Mouse (Mus musculus): ENCODE measurements around the gene Smim24. TPM values are rescaled to one million over a fixed set of nuclear protein-coding genes. Genes with fewer than 3 reads are reported as not detected.

The Smim24 gene
- total RNA-seq (2021), result 1 to 10 TPM; 1.5 to 2.3 TPM

DNA sequence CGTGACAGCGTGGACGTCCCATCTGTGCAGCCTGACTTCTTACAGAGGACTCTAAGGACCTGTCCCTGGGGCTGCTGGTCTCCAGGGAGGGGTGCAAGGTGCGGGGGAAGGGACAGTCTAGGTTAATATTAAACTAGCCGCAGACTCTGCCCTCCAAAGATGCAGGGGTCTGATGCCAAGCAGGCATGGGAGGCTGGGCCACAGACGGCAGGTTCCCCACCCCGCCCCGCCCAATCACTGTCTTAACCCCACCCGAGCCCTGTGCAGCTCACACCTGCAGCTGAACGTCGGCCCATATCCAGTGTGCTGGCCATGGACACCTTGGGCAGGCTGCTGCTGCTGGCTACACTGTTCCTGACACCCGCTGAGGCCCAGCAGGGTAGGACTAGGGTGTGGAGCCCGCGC, at the start of gene Smim24:
Gene Smim24, plus strand, starts transcription at position 271 of the 405 bp plus-strand sequence.
- DNase-seq, result no peak

DNA sequence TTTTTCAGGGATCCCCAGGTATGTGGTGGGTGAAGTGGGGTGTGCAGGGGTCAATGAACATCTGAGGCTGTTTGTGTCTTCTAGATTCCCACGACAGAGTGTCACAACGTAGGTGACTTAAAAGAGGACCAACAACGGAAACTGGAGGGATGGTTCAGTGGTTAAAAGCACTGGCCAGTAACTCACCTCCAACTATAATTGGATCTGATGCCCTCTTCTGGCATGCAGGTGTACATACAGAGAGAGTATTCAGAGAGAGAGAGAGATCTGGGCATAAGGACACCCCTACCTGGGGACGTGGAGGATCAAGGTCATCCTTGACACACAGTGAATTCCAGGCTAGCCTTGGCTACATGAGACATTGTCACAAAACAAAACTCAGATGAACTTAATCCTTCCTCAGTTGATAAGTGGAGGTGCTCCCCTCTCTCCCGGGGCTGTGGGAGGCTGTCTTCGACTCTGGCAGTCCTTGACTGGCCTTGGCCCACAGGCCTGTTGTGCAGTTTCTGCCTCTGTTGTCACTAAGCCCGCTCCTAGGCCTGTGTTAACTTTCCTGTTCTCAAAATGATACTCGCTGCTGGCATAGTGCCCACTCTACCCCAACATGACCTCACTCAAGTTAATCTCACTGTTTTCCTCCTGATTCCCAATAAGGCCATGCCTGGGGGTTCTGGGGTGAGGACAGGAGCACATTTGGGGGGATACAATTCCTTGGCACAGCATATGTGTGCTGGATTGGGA, 48.3 kb upstream of the Smim24 start:
- intact Hi-C loops (cut with DNase I), result loop anchor here (10.0 kb wide), 1 partner anchor 150 kb away; no protein-coding TSS in a partner anchor
- DNase-seq, result no peak

More for the DNA sequence above, at the start of gene Smim24:
- intact Hi-C loops (cut with DNase I), result loop anchor here (5.0 kb wide), 1 partner anchor 50 kb away; no protein-coding TSS in a partner anchor

DNA sequence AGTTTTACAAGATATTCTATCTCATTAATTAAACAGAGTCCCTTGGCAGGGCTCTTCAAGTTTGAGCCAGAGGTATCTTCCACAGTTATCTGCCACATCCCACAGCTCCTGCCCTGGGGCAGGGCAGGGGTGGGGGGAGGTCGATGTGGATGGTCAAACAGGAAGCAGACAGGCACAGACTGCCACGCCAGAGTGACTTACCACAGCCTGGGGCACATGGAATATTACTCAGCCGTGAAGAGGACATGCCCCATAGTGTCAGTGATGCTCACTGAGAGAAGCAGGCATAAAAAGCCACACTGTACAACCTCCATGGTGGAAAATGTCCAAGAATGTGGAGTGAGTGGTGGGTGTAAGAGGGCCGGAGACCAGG, 47.7 kb upstream of the Smim24 start:
- intact Hi-C loops (cut with DNase I), result loop anchor here (10.0 kb wide), 1 partner anchor 150 kb away; no protein-coding TSS in a partner anchor
- no peak for DNase-seq

DNA sequence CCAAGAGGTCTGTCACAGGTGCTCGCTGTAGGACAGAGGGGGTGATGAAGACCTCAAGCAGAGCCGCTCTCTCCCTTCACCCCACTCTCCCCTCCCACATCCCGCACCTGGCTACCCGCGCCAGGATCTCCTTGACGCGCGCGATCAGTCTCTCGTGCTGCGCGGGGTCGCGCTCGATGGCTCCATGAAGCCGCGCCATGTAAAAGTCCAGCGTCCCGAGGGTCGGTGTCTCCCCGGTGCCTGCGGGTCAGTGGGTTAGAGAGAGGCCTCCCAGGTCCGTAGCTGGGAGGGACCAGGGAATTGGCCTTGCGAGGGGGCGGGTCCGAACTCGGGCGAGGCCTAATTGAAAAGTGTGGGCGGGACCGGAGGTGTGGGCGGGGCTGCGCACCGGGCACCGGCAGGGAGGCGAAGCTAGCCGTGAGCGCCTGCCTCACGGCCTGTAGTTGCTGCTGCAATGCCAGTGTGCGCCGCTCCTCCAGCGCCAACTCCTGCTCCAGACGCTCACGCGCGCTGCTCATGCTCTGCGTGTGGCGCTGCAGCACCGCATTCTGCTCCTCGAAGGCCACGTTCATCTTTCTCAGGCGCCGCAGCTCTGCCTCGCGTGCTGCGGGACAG, 46.3 kb upstream of the Smim24 start:
- peak; percentile 53 for DNase-seq
- intact Hi-C loops (cut with DNase I), result loop anchor here (10.0 kb wide), 1 partner anchor 152 kb away; no protein-coding TSS in a partner anchor

DNA sequence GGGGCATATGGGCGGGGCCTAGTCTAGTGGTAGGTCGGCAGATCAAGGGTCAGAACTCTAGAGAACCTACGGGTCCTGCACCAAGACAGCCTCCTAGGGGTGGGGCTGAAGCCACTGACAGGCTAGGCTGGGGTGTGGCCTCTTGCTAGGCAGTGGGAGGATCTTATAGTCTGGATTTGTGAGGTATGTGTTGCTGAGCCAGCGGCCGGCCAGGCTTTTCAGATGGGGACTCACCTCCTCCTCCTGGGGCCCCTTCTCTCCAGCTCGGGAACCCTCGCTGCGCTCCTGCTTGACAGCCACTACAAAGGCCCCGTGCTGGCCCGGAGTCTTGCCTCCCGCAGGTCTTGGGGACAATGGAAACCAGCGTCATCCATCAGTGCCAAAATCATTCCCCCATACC, 43.7 kb upstream of the Smim24 start:
- no peak for DNase-seq
- intact Hi-C loops (cut with DNase I), result loop anchor here (10.0 kb wide), 1 partner anchor 154 kb away; no protein-coding TSS in a partner anchor

DNA sequence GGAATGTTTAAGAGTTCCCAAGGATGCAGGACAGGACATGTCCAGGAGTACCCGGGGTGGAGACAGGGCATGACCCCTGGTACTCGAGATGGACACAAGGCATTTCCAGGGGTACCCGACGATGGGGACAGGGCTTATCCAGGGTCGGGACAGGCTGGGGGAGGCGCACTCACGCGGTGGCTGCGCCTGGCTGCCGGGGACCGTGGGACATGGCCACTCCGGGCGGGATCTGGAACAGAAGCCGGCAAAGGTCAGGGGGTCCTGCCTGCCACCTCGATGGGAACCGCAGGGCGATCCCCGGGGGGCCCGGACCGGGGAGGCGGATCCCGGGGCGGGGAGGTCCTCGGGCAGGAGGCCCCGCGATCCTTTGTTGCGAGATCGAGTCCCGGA, 42.9 kb upstream of the Smim24 start:
- intact Hi-C loops (cut with DNase I), result loop anchor here (5.0 to 10.0 kb wide), 2 partner anchors 63 to 155 kb away; no protein-coding TSS in a partner anchor

DNA sequence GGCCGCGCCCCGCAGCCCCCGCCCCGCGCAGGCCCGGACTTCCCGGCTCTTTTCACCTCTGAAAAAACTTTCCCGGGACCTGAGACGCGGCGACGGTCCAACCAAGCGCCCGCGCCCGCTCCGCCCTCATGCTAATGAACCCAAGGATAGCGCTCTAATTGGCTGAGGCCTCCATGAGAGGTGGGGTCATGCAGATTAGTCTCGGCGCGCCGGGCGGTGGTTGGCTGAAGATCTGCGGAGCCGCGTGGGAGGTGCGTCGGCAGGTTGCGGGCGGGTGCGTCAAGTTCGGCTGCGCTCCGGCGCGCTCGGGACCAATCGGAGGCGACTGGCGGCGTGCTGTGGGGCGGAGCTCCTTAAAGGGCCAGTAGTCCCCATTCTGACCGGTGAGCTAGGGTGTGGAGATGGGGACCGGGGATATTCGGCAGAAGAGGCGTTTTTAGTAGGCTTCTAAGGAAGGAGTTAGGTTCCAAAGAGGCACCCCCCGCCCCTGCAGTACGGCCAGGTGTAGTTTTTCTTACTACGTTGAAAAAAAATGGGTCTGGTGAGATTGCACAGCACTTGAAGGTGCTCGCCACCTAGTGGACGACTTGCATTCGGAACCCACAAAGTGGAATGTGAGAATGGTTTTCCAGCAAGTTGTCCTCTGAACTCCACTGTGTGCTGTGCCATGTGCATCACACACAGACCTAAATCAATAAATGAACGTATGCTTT, 42.3 kb upstream of the Smim24 start, which contains the start of gene Hmg20b:
Gene Hmg20b, minus strand, starts transcription at position 130 of the 713 bp plus-strand sequence.
- peak; percentile 100 for DNase-seq
- intact Hi-C loops (cut with DNase I), result loop anchor here (5.0 kb wide), 1 partner anchor 63 kb away; no protein-coding TSS in a partner anchor

More for the DNA sequence above, 42.9 kb upstream of the Smim24 start:
- DNase-seq, result no peak

DNA sequence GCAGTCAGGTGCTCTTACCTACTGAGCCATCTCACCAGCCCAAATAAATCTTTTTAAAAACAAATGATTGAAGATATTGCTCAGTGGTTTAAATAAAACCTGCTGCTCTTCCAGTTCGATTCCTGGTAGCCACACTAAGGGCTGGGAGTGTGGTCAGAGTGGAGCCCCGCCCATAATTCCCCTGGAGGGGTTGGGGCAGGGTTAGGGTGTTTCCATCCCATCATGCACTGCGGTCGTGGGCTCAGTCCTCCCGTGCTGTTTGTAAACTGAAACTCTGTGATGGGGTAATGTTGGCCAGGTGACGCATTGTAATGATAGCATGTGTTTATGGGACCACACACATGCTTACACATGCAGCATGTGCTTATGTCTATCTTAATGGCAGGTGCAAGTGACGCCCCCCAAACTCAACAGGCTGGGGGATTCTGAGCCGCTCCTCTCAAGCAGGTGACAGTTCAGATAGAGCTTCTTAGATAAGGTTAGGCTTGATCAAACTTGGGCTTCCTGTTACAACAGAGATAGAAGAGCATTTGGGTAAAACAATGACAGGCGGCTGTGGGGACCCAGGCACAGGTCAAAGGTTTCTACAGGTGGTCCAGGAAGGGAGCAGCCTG, 41.1 kb upstream of the Smim24 start:
- intact Hi-C loops (cut with DNase I), result loop anchor here (5.0 kb wide), 1 partner anchor 64 kb away; no protein-coding TSS in a partner anchor
- DNase-seq, result no peak

DNA sequence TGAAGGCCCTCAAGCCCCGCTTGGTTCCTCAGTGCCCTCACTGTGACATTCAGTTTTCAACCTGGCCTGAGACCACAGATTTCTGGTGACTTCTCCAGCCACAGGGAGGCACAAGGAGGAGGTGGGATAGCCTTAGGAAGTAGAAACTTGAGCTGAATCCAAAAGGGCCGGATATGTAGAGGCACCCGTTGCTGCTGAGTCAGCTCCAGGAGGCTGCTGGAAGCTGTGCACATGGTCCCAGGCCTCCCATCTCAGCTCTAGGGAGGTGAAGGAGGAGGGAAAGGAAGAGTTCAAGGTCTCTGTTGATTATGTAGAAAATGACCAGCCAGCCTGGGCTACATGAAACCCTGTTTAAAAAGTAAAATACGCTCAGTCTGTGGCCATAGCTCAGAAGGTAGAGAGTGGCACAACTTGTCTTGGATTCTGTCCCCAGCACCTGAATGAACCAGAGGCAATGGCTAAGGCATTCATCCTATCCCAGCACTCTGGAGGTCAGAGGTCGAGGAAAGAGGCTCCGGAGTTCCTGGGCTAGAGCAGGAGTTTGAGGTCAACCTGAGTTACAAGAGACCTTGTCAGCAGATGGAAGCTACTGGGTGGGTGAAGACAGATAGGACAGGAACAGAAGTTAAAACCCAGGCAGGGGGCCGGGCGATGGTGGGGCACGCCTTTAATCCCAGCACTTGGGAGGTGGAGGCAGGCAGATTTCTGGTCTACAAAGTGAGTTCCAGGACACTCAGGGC, 37.9 kb upstream of the Smim24 start:
- DNase-seq, result no peak
- intact Hi-C loops (cut with DNase I), result loop anchor here (5.0 kb wide), 1 partner anchor 68 kb away; no protein-coding TSS in a partner anchor

DNA sequence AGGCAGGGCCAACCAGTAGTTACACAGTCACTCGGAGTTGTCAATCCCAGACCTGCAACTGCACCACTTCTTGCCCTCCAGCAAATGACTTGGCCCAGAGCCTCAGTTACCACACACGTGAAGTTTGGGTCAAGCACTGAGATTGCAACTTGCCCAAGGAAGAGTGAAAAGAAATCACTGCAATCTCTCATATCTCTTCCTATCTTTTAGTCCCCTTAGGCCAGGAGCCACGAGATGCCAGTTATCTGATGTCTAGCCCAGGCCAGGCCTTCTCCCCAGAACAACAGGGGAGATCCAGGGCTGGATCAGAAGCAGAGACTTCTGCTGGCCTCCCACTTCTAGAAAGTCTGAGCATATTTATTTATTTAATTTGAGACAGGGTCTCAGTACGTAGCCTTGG, 37.3 kb upstream of the Smim24 start:
- intact Hi-C loops (cut with DNase I), result no loop called here
- no peak for DNase-seq

DNA sequence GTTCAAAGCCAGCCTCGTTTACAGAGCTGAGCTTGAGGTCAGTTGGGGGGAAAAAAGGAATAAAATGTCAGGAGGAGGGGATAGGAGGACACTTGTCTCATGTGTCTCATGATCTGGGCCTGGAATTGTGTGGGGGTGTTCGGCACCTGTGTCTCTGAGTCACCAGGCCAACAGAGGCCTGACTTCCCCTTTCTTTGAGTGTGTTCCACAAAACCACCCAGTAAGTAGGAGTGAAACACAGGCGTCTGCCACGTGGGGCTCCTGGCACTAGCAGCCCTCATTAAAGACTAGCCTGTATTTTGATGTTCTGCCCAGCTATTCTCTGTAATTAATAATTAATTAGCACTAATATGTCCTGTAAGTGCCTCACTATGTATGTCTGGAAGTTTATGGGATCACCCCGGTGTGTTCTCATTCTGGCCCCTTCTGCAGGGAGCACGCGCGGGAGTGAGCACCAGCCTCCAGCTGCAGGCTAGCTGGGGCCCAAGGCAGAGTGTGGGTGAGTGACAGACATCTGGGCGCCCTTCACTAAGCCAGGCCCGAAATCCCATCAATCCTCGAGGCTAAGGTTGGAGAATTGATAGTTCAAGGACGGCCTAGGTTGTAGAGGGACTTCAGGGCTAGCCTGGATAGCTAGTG, 36.4 kb upstream of the Smim24 start:
- intact Hi-C loops (cut with DNase I), result no loop called here
- no peak for DNase-seq

DNA sequence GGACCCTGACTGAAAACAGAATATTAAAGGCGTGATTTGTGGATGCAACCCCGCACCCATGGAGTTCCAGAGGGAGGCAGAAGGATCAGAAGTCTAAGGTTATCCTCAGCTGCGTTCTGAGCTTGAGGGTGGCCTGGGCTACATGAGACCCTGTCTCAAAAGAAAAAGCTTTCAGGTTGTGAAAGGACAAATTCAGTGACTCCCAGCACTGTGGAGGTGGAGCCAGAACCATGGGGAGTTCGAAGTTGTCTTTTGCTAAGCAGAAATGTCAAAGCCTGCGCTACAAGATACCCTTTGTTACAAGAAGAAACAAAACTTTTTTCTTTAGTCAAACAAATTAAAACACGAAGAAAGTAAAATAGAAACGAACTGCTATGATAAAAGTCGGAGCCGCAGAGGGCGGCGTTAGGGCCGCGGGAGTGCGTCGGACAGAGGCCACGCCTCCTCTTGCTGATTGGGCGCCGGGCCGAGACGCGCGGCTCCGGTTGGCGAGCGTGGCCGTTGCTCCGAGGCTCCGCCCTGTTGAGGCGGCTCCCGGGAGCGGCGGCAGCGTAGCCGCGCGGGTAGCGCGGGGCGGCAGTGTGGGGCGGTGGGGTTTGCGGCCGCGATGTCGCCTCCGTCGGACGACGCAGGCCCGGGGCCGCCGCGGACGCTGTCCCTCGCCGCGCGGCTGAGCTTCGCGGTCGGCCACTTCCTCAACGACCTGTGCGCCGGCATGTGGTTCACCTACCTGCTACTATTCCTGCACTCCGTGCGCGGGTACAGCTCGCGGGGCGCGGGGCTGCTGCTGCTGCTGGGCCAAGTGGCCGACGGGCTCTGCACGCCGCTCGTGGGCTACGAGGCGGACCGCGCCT, 35.6 kb upstream of the Smim24 start, which contains the start of gene Mfsd12:
Gene Mfsd12, plus strand, starts transcription at position 501 of the 854 bp plus-strand sequence.
- DNase-seq, result peak; percentile 94

DNA sequence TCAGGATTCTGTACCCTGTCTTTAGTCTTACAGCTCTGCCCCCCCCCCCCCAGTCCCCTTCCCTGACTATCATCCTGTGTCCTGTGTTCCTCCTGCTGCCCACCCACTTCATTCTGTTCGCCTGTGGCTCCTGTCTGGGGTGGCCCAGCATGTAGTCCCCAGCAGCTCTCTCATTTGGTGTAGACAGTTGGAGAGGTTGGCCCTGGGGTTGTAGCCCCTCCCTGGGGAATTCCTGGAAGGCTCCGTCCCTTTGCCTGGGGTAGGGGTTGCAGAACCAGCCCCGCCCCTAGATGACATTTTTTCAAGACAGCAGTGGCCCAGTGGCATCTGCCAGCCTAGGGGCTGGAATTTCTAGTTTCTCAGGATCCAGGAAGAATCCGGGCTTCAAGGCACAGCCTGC, 34.6 kb upstream of the Smim24 start:
- DNase-seq, result no peak
- intact Hi-C loops (cut with DNase I), result no loop called here

More for the DNA sequence above, 35.6 kb upstream of the Smim24 start, which contains the start of gene Mfsd12:
- intact Hi-C loops (cut with DNase I), result no loop called here

DNA sequence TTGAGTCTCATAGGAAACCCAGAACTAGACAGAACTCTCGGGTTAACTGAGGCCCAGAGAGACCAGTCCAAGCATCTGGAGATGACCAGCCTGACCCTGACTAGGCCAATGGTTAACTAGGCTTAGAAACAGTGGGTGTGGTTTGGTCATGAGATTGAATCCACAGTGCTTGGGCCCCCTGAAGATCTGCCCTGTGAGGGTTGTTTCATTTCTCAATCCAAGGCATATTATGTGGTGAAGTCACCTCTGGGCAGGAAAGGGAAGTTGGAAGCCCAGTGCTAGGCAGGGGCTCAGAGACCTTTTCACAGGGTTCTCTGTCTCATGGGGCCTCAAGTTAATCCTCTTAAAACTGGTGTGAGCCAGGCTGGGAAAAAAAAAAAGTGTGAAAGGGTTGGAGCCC, 34.0 kb upstream of the Smim24 start:
- intact Hi-C loops (cut with DNase I), result no loop called here
- no peak for DNase-seq

DNA sequence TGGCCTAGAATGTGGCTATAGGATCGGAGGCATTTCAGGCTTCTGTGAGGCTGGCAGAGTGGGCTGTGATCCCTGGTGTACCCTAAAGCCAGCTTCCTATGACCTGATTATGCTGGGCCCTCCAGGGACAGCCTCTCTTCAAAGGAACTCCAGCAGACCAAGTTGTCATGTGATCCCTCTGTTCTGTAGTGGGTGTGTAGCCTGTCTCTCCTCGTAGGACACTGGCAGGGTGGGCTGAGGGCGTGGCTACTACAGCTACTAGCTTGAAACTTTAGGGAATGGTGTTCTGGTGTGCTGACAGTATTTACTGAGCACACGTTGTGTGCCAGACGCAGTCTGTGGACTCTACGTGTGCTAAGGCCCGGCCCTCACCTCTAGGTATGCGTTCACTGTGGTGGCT, 32.1 kb upstream of the Smim24 start:
- intact Hi-C loops (cut with DNase I), result no loop called here

DNA sequence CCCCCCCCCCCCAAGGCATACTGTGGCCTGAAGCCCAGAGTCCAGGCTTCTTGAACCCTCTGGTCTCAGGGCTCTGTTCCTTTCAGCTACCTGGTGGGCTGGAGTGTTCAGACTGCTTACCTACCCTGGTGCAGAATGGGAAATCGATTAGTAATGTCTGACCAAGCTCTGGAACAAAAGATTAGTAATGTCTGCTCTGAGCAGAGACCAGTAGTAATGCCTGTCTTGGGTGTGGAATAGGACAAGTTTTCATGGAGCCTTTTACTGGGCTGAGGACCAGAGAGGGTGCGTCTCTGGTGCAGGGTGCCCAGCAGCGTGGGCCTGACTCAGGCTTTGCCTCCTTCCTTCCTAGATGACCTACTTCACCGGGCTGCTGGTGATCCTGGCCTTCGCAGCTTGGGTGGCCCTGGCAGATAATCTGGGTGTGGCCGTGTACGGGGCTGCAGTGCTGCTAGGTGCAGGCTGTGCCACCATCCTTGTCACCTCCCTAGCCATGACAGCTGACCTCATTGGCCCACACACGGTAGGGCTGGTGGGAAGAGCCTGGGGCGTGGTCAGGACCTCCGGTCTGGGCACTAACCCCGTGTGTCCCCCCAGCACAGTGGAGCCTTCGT, 30.4 kb upstream of the Smim24 start:
- no peak for DNase-seq
- intact Hi-C loops (cut with DNase I), result no loop called here

More for the DNA sequence above, 32.1 kb upstream of the Smim24 start:
- no peak for DNase-seq

DNA sequence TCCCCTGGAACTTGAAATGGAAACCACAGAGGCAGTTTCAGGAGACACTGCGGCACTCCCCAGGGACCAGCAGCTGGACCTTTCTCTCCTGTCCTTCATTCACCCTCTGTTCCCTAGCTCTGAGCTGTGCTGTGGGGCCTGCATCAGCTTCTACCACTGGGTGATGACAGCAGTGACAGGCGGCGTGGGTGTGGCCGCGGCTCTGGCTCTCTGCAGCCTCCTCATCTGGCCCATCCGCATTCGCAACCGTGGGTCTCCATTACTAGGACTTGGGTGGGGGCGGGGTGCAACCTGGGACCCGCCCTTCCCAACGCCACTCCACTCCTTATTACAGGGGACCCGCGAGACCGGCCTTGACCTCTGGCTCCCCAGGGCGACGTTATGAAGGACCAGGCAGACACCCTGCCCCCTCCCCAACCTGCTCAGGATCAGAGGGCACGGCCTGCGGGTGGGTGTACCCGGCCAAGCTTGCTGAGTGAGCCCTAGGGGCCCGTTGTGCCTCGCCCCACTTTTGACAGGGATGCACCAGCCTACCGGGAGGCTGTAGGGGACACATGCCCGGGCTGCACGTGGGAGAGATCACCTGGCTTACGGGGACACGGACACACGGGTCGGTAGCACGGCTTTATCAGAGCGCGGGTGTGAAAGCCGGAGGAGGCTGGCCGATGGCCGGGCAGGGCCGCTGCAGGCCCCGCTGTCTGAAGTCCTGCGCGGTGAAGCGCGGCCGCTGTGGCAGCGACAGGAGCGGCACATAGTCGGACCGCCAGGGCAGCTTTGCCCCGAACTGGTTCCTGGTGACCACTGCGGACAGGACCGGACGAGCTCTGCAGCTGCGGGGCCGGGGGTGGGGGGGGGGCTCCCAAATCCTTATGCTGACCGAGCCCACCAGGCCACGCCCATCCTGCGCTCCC, 29.2 kb upstream of the Smim24 start:
- no peak for DNase-seq
- intact Hi-C loops (cut with DNase I), result no loop called here

Measured in left cerebral cortex, postnatal 4 days (tissue).